Comparison of ENCODE assay signal across 7 mouse cellular contexts in genomic region chr3:138525494-138525893, GRCm38 (mm10). TPM values are rescaled to one million over a fixed set of nuclear protein-coding genes. Genes with fewer than 3 reads are reported as not detected.
DNase-seq lines count a peak whose midpoint lies in the region; ATAC-seq and TF ChIP-seq lines count a peak whose summit lies in the region.

No protein-coding gene starts in this region.

- ATAC-seq in hindbrain, embryonic 15.5 days (ENCODE audit: low FRiP score, low read depth): no peak
- ATAC-seq in hindbrain, embryonic 12.5 days (ENCODE audit: low FRiP score): no peak
- ATAC-seq in embryonic facial prominence, embryonic 11.5 days (replicated peaks; ENCODE audit: insufficient number of reproducible peaks, low FRiP score, low TSS enrichment, low read depth): no peak
- no peak for ATAC-seq in liver, embryonic 16.5 days (ENCODE audit: low read depth)

- no peak overlapping the region for H3K27ac ChIP-seq in hindbrain, embryonic 15.5 days (replicated peaks)
- no peak overlapping the region for H3K27ac ChIP-seq in hindbrain, embryonic 12.5 days
- no peak overlapping the region; the same call in 1 of the 2 replicates for H3K27ac ChIP-seq in MEL (ENCODE audit: control insufficient read depth, low read depth, low read length)
- H3K27ac ChIP-seq in embryonic facial prominence, embryonic 11.5 days (replicated peaks; ENCODE audit: low read depth, low read length): no peak overlapping the region
- no peak overlapping the region; the same call in 1 of the 2 replicates for H3K27ac ChIP-seq in liver, embryonic 16.5 days (ENCODE audit: low read length)

- TF ChIP-seq RAD21 in MEL (IDR thresholded peaks at IDR 0.05; ENCODE audit: low read depth, low read length): no peak

- H3K27me3 ChIP-seq in hindbrain, embryonic 15.5 days: no peaks in the 10 kb centered on the region
- peaks cover 3% of the 10 kb centered on the region; the same call in 1 of the 2 replicates for H3K27me3 ChIP-seq in hindbrain, embryonic 12.5 days
- H3K27me3 ChIP-seq in MEL (ENCODE audit: control insufficient read depth in 1 of 2, insufficient read depth in 2 of 2, low read length in 2 of 2): no peaks in the 10 kb centered on the region
- H3K27me3 ChIP-seq in embryonic facial prominence, embryonic 11.5 days (ENCODE audit: control insufficient read depth, insufficient read depth, low read length): no peaks in the 10 kb centered on the region
- no peaks in the 10 kb centered on the region for H3K27me3 ChIP-seq in liver, embryonic 16.5 days (ENCODE audit: control insufficient read depth, insufficient read depth, low read depth, low read length)

- H3K9me3 ChIP-seq in hindbrain, embryonic 15.5 days: no peaks in the 10 kb centered on the region
- H3K9me3 ChIP-seq in hindbrain, embryonic 12.5 days (replicated peaks): no peaks in the 10 kb centered on the region
- H3K9me3 ChIP-seq in MEL (replicated peaks; ENCODE audit: insufficient read depth, low read length): no peaks in the 10 kb centered on the region
- H3K9me3 ChIP-seq in embryonic facial prominence, embryonic 11.5 days (replicated peaks; ENCODE audit: control insufficient read depth, low read length): no peaks in the 10 kb centered on the region
- no peaks in the 10 kb centered on the region for H3K9me3 ChIP-seq in liver, embryonic 16.5 days (replicated peaks; ENCODE audit: control insufficient read depth, low read length)

- peaks cover 21% of the 10 kb centered on the region for H3K4me1 ChIP-seq in hindbrain, embryonic 15.5 days (replicated peaks)
- peaks cover 17% of the 10 kb centered on the region for H3K4me1 ChIP-seq in hindbrain, embryonic 12.5 days
- H3K4me1 ChIP-seq in MEL (ENCODE audit: control insufficient read depth in 1 of 2, insufficient read depth in 2 of 2, low read length in 2 of 2): peaks cover 15 to 16% of the 10 kb centered on the region in 2 experiments
- no peaks in the 10 kb centered on the region for H3K4me1 ChIP-seq in embryonic facial prominence, embryonic 11.5 days (ENCODE audit: control insufficient read depth, insufficient read depth, low read length)
- peaks cover 25% of the 10 kb centered on the region for H3K4me1 ChIP-seq in liver, embryonic 16.5 days (ENCODE audit: control insufficient read depth, low read depth, low read length)

- no peak for TF ChIP-seq CTCF in MEL (IDR thresholded peaks at IDR 0.05 in 2 of 3, conservative IDR thresholded peaks at IDR 0.05 in 1 of 3; ENCODE audit: control insufficient read depth in 1 of 3, insufficient read depth in 1 of 3, low read depth in 2 of 3, low read length in 3 of 3, poor library complexity in 1 of 3, severe bottlenecking in 1 of 3)

- no peak for TF ChIP-seq POLR2A in MEL (IDR thresholded peaks at IDR 0.05; ENCODE audit: control insufficient read depth in 1 of 2, insufficient read depth in 1 of 2, low read depth in 1 of 2, low read length in 2 of 2, poor library complexity in 1 of 2)

- no peaks in the 10 kb centered on the region for H3K36me3 ChIP-seq in hindbrain, embryonic 15.5 days
- no peaks in the 10 kb centered on the region for H3K36me3 ChIP-seq in hindbrain, embryonic 12.5 days
- peaks cover 0 to 25% of the 10 kb centered on the region in 2 experiments; a peak in 3 of 4 replicates for H3K36me3 ChIP-seq in MEL (ENCODE audit: control insufficient read depth in 1 of 2, insufficient read depth in 2 of 2, low read length in 2 of 2)
- H3K36me3 ChIP-seq in embryonic facial prominence, embryonic 11.5 days (replicated peaks; ENCODE audit: control insufficient read depth, insufficient read depth, low read depth, low read length): no peaks in the 10 kb centered on the region
- H3K36me3 ChIP-seq in liver, embryonic 16.5 days (ENCODE audit: control insufficient read depth, insufficient read depth): no peaks in the 10 kb centered on the region

- H3K9ac ChIP-seq in hindbrain, embryonic 15.5 days: no peak overlapping the region
- H3K9ac ChIP-seq in hindbrain, embryonic 12.5 days: no peak overlapping the region
- H3K9ac ChIP-seq in MEL (ENCODE audit: control insufficient read depth, low read depth, low read length, poor library complexity, severe bottlenecking): peak overlapping the region; percentile 81
- no peak overlapping the region for H3K9ac ChIP-seq in embryonic facial prominence, embryonic 11.5 days (replicated peaks; ENCODE audit: low read length)
- H3K9ac ChIP-seq in liver, embryonic 16.5 days (ENCODE audit: low read depth, low read length): no peak overlapping the region; the same call in 1 of the 2 replicates

- WGBS in hindbrain, embryonic 15.5 days: 48% methylated on average over 8 of the region's 8 CpGs
- 50% methylated on average over 8 of the region's 8 CpGs for WGBS in hindbrain, embryonic 12.5 days
- WGBS in embryonic facial prominence, embryonic 11.5 days: 54% methylated on average over 8 of the region's 8 CpGs
- WGBS in liver, embryonic 16.5 days (ENCODE audit: insufficient replicate concordance): 75% methylated on average over 8 of the region's 8 CpGs

- H3K4me3 ChIP-seq in hindbrain, embryonic 15.5 days: no peak overlapping the region
- H3K4me3 ChIP-seq in hindbrain, embryonic 12.5 days: no peak overlapping the region
- peak overlapping the region; percentile 72 to 78; a peak in 2 of 4 replicates for H3K4me3 ChIP-seq in MEL (ENCODE audit: control insufficient read depth in 1 of 2, insufficient read depth in 1 of 2, low read depth in 2 of 2, low read length in 2 of 2)
- no peak overlapping the region for H3K4me3 ChIP-seq in embryonic facial prominence, embryonic 11.5 days (ENCODE audit: low read depth, low read length)
- H3K4me3 ChIP-seq in liver, embryonic 16.5 days (ENCODE audit: low read depth, low read length): no peak overlapping the region

- TF ChIP-seq EP300 in MEL (IDR thresholded peaks at IDR 0.05; ENCODE audit: low read depth in 1 of 2, low read length in 2 of 2): no peak

- H3K4me2 ChIP-seq in hindbrain, embryonic 15.5 days: 0 out of 2 replicates have a peak overlapping the region, but pooled peaks have one; percentile 83
- no peak overlapping the region; the same call in 1 of the 2 replicates for H3K4me2 ChIP-seq in hindbrain, embryonic 12.5 days (replicated peaks)
- H3K4me2 ChIP-seq in embryonic facial prominence, embryonic 11.5 days (ENCODE audit: low read depth, low read length): peak overlapping the region; percentile 77
- H3K4me2 ChIP-seq in liver, embryonic 16.5 days (ENCODE audit: low read depth, low read length): peak overlapping the region; percentile 91

- H3K79me2 ChIP-seq in MEL (ENCODE audit: control insufficient read depth, insufficient read depth, low read length, poor library complexity): peaks cover 38% of the 10 kb centered on the region

- no peak for DNase-seq in MEL (ENCODE audit: low read depth, low spot score)
- no peak for DNase-seq in embryonic facial prominence, embryonic 11.5 days (ENCODE audit: low spot score)
- no peak for DNase-seq in thymus, postnatal 14 days
- DNase-seq in cerebellum, postnatal 25 days: no peak

TF ChIP-seq in MEL, 35 proteins besides CTCF, POLR2A, EP300 and RAD21:
- TF ChIP-seq USF1 (IDR thresholded peaks at IDR 0.05; ENCODE audit: low read depth, low read length): no peak

RNA-seq across cellular contexts. Expression of gene Eif4e, which starts 0.5 kb away (rescaled TPM):
- polyA plus RNA-seq in hindbrain, embryonic 15.5 days (2015; fragmentation: Nextera tagmentation; extraction: Ambion mirVana): 351 and 363 TPM in 2 replicates
- polyA plus RNA-seq in hindbrain, embryonic 12.5 days (2016; fragmentation: Nextera tagmentation; extraction: Ambion mirVana): 300 and 313 TPM in 2 replicates
- total RNA-seq in MEL (2012; rRNA removed): 363 and 364 TPM in 2 replicates
- polyA plus RNA-seq in MEL (2012; ENCODE audit: insufficient read depth in 1 of 2, insufficient read length in 2 of 2, low read depth in 1 of 2, low replicate concordance in 2 of 2, missing spikeins in 1 of 2): 100 to 1,000 TPM in 1 of 2 experiments, 10 to 100 TPM in 1; 83.5 to 490 TPM
- polyA plus RNA-seq in embryonic facial prominence, embryonic 11.5 days (2014; fragmentation: Nextera tagmentation; extraction: Ambion mirVana): 559 and 560 TPM in 2 replicates
- polyA plus RNA-seq in liver, embryonic 16.5 days (2015; fragmentation: Nextera tagmentation; extraction: Ambion mirVana): 133 and 145 TPM in 2 replicates

RNA-seq across cellular contexts. Expression of gene Metap1, which starts 36.2 kb away (rescaled TPM):
- 44.8 and 46.2 TPM in 2 replicates for polyA plus RNA-seq in hindbrain, embryonic 15.5 days (2015; fragmentation: Nextera tagmentation; extraction: Ambion mirVana)
- polyA plus RNA-seq in hindbrain, embryonic 12.5 days (2016; fragmentation: Nextera tagmentation; extraction: Ambion mirVana): 46.4 and 47.5 TPM in 2 replicates
- total RNA-seq in MEL (2012; rRNA removed): 71.0 and 73.1 TPM in 2 replicates
- 10 to 100 TPM; 57.4 to 96.3 TPM for polyA plus RNA-seq in MEL (2012; ENCODE audit: insufficient read depth in 1 of 2, insufficient read length in 2 of 2, low read depth in 1 of 2, low replicate concordance in 2 of 2, missing spikeins in 1 of 2)
- polyA plus RNA-seq in embryonic facial prominence, embryonic 11.5 days (2014; fragmentation: Nextera tagmentation; extraction: Ambion mirVana): 54.2 and 58.3 TPM in 2 replicates
- polyA plus RNA-seq in liver, embryonic 16.5 days (2015; fragmentation: Nextera tagmentation; extraction: Ambion mirVana): 19.0 and 21.2 TPM in 2 replicates

Comparison
In these comparisons a context has a peak if more than half of its experiments do, and no peak if none do; other contexts are left out.
1. H3K4me3 ChIP-seq: peak in MEL (2 of 2); none in hindbrain, embryonic 15.5 days (single experiment), hindbrain, embryonic 12.5 days (single experiment), embryonic facial prominence, embryonic 11.5 days (single experiment) and liver, embryonic 16.5 days (single experiment).